ENCODE assay signal across 16 mouse cellular contexts in genomic region chr8:91059086-91059578, GRCm38 (mm10). TPM values are rescaled to one million over a fixed set of nuclear protein-coding genes. Genes with fewer than 3 reads are reported as not detected.
A peak's percentile ranks its signal among the peaks of the same experiment; 100 is the strongest.
DNase-seq lines count a peak whose midpoint lies in the region; ATAC-seq lines count a peak whose summit lies in the region.
"Had no signal": no experiment of that assay in that cellular context is flagged by ENCODE, and none has a peak within 500 bp of the region (broad histone marks: within the 10 kb centered on the region; RNA-seq: fewer than 3 reads in every experiment).

No protein-coding gene starts in this region.

- H3K4me3 ChIP-seq in hindbrain, embryonic 16.5 days (ENCODE audit: low read length): no peak overlapping the region
- no peak overlapping the region for H3K4me3 ChIP-seq in hindbrain, embryonic 10.5 days
- H3K4me3 ChIP-seq in lung, embryonic 15.5 days: no peak overlapping the region
- H3K4me3 ChIP-seq: forebrain, embryonic 10.5 days; limb, embryonic 12.5 days; midbrain, embryonic 15.5 days had no signal

- H3K27ac ChIP-seq in hindbrain, embryonic 16.5 days (ENCODE audit: low read depth, low read length): no peak overlapping the region
- H3K27ac ChIP-seq in hindbrain, embryonic 10.5 days: no peak overlapping the region
- H3K27ac ChIP-seq in lung, embryonic 15.5 days: no peak overlapping the region
- H3K27ac ChIP-seq: forebrain, embryonic 10.5 days; kidney, postnatal 0 days; limb, embryonic 12.5 days; midbrain, embryonic 15.5 days had no signal

- H3K36me3 ChIP-seq in hindbrain, embryonic 16.5 days (ENCODE audit: control insufficient read depth, insufficient read depth, low read length): no peaks in the 10 kb centered on the region
- peaks cover 21% of the 10 kb centered on the region for H3K36me3 ChIP-seq in hindbrain, embryonic 10.5 days
- H3K36me3 ChIP-seq in lung, embryonic 15.5 days: no peaks in the 10 kb centered on the region

- H3K9ac ChIP-seq in hindbrain, embryonic 16.5 days (ENCODE audit: low read depth, low read length): no peak overlapping the region
- no peak overlapping the region for H3K9ac ChIP-seq in lung, embryonic 15.5 days
- H3K9ac ChIP-seq: limb, embryonic 12.5 days; midbrain, embryonic 15.5 days had no signal

- DNase-seq in adrenal gland, postnatal 10 days: peak; percentile 35
- DNase-seq in adrenal gland, adult 8-10 months: no peak
- DNase-seq in hindbrain, embryonic 10.5 days (ENCODE audit: low spot score): no peak
- DNase-seq in lung, postnatal 25 days (ENCODE audit: low spot score): no peak
- peak; percentile 53 for DNase-seq in brain, adult 2 months (ENCODE audit: low read depth, low spot score)
- no peak for DNase-seq in retina, embryonic 14.5 days (ENCODE audit: low spot score)
- DNase-seq: cerebellum, adult 9-10 months; spleen, adult 18-20 months; thymus, postnatal 25 days had no signal

- H3K4me1 ChIP-seq in hindbrain, embryonic 16.5 days (ENCODE audit: control insufficient read depth, insufficient read depth, low read depth, low read length): no peaks in the 10 kb centered on the region
- peaks cover 7% of the 10 kb centered on the region; the same call in 1 of the 2 replicates for H3K4me1 ChIP-seq in hindbrain, embryonic 10.5 days (replicated peaks)
- peaks cover 11% of the 10 kb centered on the region; the same call in 1 of the 2 replicates for H3K4me1 ChIP-seq in lung, embryonic 15.5 days
- H3K4me1 ChIP-seq: limb, embryonic 12.5 days; midbrain, embryonic 15.5 days had no signal

- no peaks in the 10 kb centered on the region for H3K27me3 ChIP-seq in hindbrain, embryonic 16.5 days (replicated peaks; ENCODE audit: control insufficient read depth, insufficient read depth, low read length)
- no peaks in the 10 kb centered on the region for H3K27me3 ChIP-seq in hindbrain, embryonic 10.5 days (ENCODE audit: insufficient read depth, poor library complexity, severe bottlenecking)
- no peaks in the 10 kb centered on the region for H3K27me3 ChIP-seq in lung, embryonic 15.5 days
- H3K27me3 ChIP-seq: limb, embryonic 12.5 days; midbrain, embryonic 15.5 days had no signal

- ATAC-seq in hindbrain, embryonic 16.5 days: peak; percentile 20; the same call in 1 of the 2 replicates
- peak; percentile 41; the same call in 1 of the 2 replicates for ATAC-seq in lung, embryonic 15.5 days (ENCODE audit: borderline replicate concordance, extremely low read depth, low FRiP score, low TSS enrichment)
- ATAC-seq: inflammation-experienced regulatory T-cells, adult 6 months; midbrain, embryonic 15.5 days had no signal

- H3K9me3 ChIP-seq in hindbrain, embryonic 16.5 days (ENCODE audit: control insufficient read depth, low read length): no peaks in the 10 kb centered on the region
- H3K9me3 ChIP-seq in hindbrain, embryonic 10.5 days: no peaks in the 10 kb centered on the region
- H3K9me3 ChIP-seq in lung, embryonic 15.5 days: no peaks in the 10 kb centered on the region
- H3K9me3 ChIP-seq: forebrain, embryonic 10.5 days; limb, embryonic 12.5 days; midbrain, embryonic 15.5 days had no signal

- H3K4me2 ChIP-seq in hindbrain, embryonic 16.5 days (ENCODE audit: low read length): no peak overlapping the region
- no peak overlapping the region for H3K4me2 ChIP-seq in lung, embryonic 15.5 days
- H3K4me2 ChIP-seq: limb, embryonic 12.5 days; midbrain, embryonic 15.5 days had no signal

RNA-seq across cellular contexts. Expression of gene Rbl2, which starts 10.7 kb away (rescaled TPM):
- total RNA-seq in adrenal gland, postnatal 10 days (2021): 10 to 100 TPM; 29.5 to 35.9 TPM
- 10 to 100 TPM; 45.4 to 58.2 (median 54.8) TPM for total RNA-seq in adrenal gland, adult 8-10 months (2022)
- 20.0 and 22.8 TPM in 2 replicates for polyA plus RNA-seq in hindbrain, embryonic 16.5 days (2015; fragmentation: Nextera tagmentation; extraction: Ambion mirVana)
- polyA plus RNA-seq in hindbrain, embryonic 10.5 days (2016; fragmentation: Nextera tagmentation; extraction: Ambion mirVana): 8.6 and 11.1 TPM in 2 replicates
- polyA plus RNA-seq in lung, embryonic 15.5 days (2015; fragmentation: Nextera tagmentation; extraction: Ambion mirVana): 15.7 and 18.4 TPM in 2 replicates

Comparison
In these comparisons a context has a peak if more than half of its experiments do, and no peak if none do; other contexts are left out.
1. DNase-seq: peak in adrenal gland, postnatal 10 days (single experiment) and brain, adult 2 months (single experiment); none in adrenal gland, adult 8-10 months (single experiment), hindbrain, embryonic 10.5 days (single experiment), lung, postnatal 25 days (single experiment) and retina, embryonic 14.5 days (single experiment).